Mouse (Mus musculus): Measurements from ENCODE around the gene Eppin. TPM values are rescaled to one million over a fixed set of nuclear protein-coding genes. Genes with fewer than 3 reads are reported as not detected.
"Not testable (repeated sequence)": the region's sequence is repeated elsewhere in the genome, so short reads cannot be mapped to it uniquely, and the experiment has no call there.

The Eppin gene
- total and polyA plus RNA-seq, 3 experiments = not detected

DNA sequence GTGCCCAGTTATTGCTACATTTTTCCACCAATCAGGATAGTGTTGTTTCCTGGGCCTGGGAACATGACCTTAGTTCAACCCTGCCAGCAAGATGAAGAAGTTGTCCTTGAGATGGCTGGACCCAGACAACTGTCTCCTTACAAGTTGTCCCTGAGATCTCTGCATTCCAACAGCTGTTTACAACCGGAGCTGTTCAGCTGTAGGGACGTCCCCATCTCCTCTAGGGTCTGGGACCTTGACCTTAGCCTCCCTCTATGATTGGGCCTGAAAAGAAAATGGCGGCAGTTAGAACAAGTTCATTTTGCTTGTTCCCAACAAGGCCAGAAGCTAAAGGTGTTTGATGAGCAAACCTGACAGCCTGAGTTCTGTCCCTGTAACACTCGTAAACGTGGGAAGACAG, 25.7 kb upstream of the Eppin start:
- Histone ChIP-seq H3K9ac (ENCODE audit: insufficient read depth, low read depth) (no peak overlapping the region), H3K4me1 (ENCODE audit: control insufficient read depth in 1 of 2, insufficient read depth in 2 of 2) (peaks cover 0 to 2% of the 10 kb centered on the region in 2 experiments; a peak in 2 of 4 replicates), H3K27me3 (replicated peaks) (peaks cover 70% of the 10 kb centered on the region), H3K9me3 (replicated peaks; ENCODE audit: low read length) (no peaks in the 10 kb centered on the region), H3K79me2 (replicated peaks; ENCODE audit: control insufficient read depth, extremely low read depth, insufficient read depth, poor library complexity, severe bottlenecking) (no peaks in the 10 kb centered on the region), H3K27ac (ENCODE audit: insufficient read depth, low read depth) (no peak overlapping the region), H3K4me3 (replicated peaks in 1 of 3; ENCODE audit: low read depth in 2 of 3, low read length in 2 of 3, poor library complexity in 1 of 3) (no peak overlapping the region), H3K36me3 (replicated peaks in 1 of 2; ENCODE audit: control insufficient read depth in 1 of 2, insufficient read depth in 1 of 2, low read length in 1 of 2) (no peaks in the 10 kb centered on the region), H3K4me2 (ENCODE audit: insufficient read depth, low read depth, poor library complexity, severe bottlenecking) (no peak overlapping the region)
- no peak for TF ChIP-seq POLR2A (IDR thresholded peaks at IDR 0.05; ENCODE audit: low read depth, low read length)
- TF ChIP-seq ZC3H11A (IDR thresholded peaks at IDR 0.05; ENCODE audit: low read depth, low read length) = no peak
- no peak for TF ChIP-seq HCFC1 (IDR thresholded peaks at IDR 0.05; ENCODE audit: low read depth, low read length)
- no peak for TF ChIP-seq USF2 (conservative IDR thresholded peaks at IDR 0.05; ENCODE audit: low read depth, low read length)
- dilution Hi-C loops (cut with MboI; ENCODE audit: extremely low pct_ligation_motif_present, extremely low pct_unique_long_range_greater_than_20kb, low sequenced_read_pairs) (no loop called here), in situ Hi-C loops (cut with MboI; ENCODE audit: low pct_ligation_motif_present, low pct_unique_long_range_greater_than_20kb, low sequenced_read_pairs) (no loop called here)
- DNase-seq (ENCODE audit: extremely low read depth) = no peak

DNA sequence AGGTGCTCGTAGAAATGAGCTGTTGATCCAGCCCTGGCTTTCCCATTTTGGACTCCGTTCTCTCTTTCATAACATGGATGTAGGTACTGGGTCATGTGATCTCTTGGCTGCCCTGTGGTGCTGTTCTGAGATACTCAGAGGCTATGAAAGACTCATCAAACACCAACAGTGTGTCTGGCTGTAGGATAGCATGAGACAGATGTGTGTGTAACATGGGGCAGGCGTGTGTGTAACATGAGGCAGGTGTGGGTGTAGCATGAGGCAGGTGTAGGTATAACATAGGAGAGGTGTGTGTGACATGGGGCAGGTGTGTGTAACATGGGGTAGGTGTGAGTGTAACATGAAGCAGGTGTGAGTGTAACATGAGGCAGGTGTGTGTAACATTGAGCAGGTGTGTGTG, 22.0 kb upstream of the Eppin start:
- DNase-seq (ENCODE audit: extremely low read depth) = no peak
- Histone ChIP-seq H3K27me3 (replicated peaks) (peaks cover 61% of the 10 kb centered on the region), H3K36me3 (replicated peaks in 1 of 2; ENCODE audit: control insufficient read depth in 1 of 2, insufficient read depth in 1 of 2, low read length in 1 of 2) (no peaks in the 10 kb centered on the region), H3K79me2 (replicated peaks; ENCODE audit: control insufficient read depth, extremely low read depth, insufficient read depth, poor library complexity, severe bottlenecking) (no peaks in the 10 kb centered on the region), H3K4me3 (replicated peaks in 1 of 3; ENCODE audit: low read depth in 2 of 3, low read length in 2 of 3, poor library complexity in 1 of 3) (no peak overlapping the region), H3K9ac (ENCODE audit: insufficient read depth, low read depth) (no peak overlapping the region), H3K9me3 (replicated peaks; ENCODE audit: low read length) (no peaks in the 10 kb centered on the region), H3K4me1 (ENCODE audit: control insufficient read depth in 1 of 2, insufficient read depth in 2 of 2) (peaks cover 0 to 2% of the 10 kb centered on the region in 2 experiments; a peak in 2 of 4 replicates), H3K4me2 (ENCODE audit: insufficient read depth, low read depth, poor library complexity, severe bottlenecking) (no peak overlapping the region), H3K27ac (ENCODE audit: insufficient read depth, low read depth) (no peak overlapping the region)
- in situ Hi-C loops (cut with MboI; ENCODE audit: low pct_ligation_motif_present, low pct_unique_long_range_greater_than_20kb, low sequenced_read_pairs) (no loop called here), dilution Hi-C loops (cut with MboI; ENCODE audit: extremely low pct_ligation_motif_present, extremely low pct_unique_long_range_greater_than_20kb, low sequenced_read_pairs) (no loop called here)
- TF ChIP-seq USF1 (IDR thresholded peaks at IDR 0.05; ENCODE audit: low read depth, low read length) = no peak
- no peak for TF ChIP-seq MXI1 (IDR thresholded peaks at IDR 0.05; ENCODE audit: low read depth, low read length)
- TF ChIP-seq ZC3H11A (IDR thresholded peaks at IDR 0.05; ENCODE audit: low read depth, low read length) = no peak
- TF ChIP-seq NELFE (IDR thresholded peaks at IDR 0.05; ENCODE audit: low read depth, low read length) = no peak
- no peak for TF ChIP-seq MEF2A (IDR thresholded peaks at IDR 0.05; ENCODE audit: borderline replicate concordance, low read depth, low read length)
- no peak for TF ChIP-seq CHD1 (IDR thresholded peaks at IDR 0.05; ENCODE audit: low read depth, low read length)
- no peak for TF ChIP-seq BHLHE40 (IDR thresholded peaks at IDR 0.05; ENCODE audit: low read depth, low read length)

DNA sequence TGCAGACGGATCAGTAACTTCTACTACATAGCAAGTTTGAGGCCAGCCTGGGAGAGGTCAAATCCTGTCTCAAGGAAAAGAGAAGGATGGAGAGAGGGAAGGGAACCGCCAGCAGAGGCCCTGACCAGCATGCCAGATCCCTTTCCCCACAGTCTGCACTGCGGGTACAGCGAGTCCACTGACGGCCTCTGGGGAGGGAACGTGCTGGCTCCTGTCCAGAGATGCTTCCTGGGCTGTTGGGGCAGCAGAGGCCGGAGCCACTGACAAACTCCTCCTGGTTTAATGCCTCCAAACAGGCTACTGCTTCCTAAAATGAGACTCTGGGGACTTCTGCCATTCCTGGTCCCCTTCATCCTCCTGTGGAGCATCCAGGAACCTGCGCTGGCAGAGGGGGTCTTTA, 20.1 kb upstream of the Eppin start, which contains the start of the genes Wfdc6b and Wfdc8:
Gene Wfdc6b, plus strand, starts transcription at position 52 of the 400 bp plus-strand sequence.
Gene Wfdc8, minus strand, starts transcription at position 156 of the 400 bp plus-strand sequence.
- in situ Hi-C loops (cut with MboI; ENCODE audit: low pct_ligation_motif_present, low pct_unique_long_range_greater_than_20kb, low sequenced_read_pairs); dilution Hi-C loops (cut with MboI; ENCODE audit: extremely low pct_ligation_motif_present, extremely low pct_unique_long_range_greater_than_20kb, low sequenced_read_pairs); H3K4me3 ChIP-seq (replicated peaks in 1 of 3; ENCODE audit: low read depth in 2 of 3, low read length in 2 of 3, poor library complexity in 1 of 3); H3K79me2 ChIP-seq (replicated peaks; ENCODE audit: control insufficient read depth, extremely low read depth, insufficient read depth, poor library complexity, severe bottlenecking); H3K27ac ChIP-seq (ENCODE audit: insufficient read depth, low read depth); H3K4me1 ChIP-seq (ENCODE audit: control insufficient read depth in 1 of 2, insufficient read depth in 2 of 2); H3K36me3 ChIP-seq (replicated peaks in 1 of 2; ENCODE audit: control insufficient read depth in 1 of 2, insufficient read depth in 1 of 2, low read length in 1 of 2); H3K9ac ChIP-seq (ENCODE audit: insufficient read depth, low read depth); H3K4me2 ChIP-seq (ENCODE audit: insufficient read depth, low read depth, poor library complexity, severe bottlenecking); H3K9me3 ChIP-seq (replicated peaks; ENCODE audit: low read length); DNase-seq (ENCODE audit: extremely low read depth): not testable (repeated sequence)
- H3K27me3 ChIP-seq (replicated peaks) = peaks cover 64% of the 10 kb centered on the region
